Mouse (Mus musculus): ENCODE data around the gene Mllt11. TPM values are rescaled to one million over a fixed set of nuclear protein-coding genes. Genes with fewer than 3 reads are reported as not detected.
"Not testable (repeated sequence)": the region's sequence is repeated elsewhere in the genome, so short reads cannot be mapped to it uniquely, and the experiment has no call there.

Mllt11 gene
- polyA plus RNA-seq, 1 experiment from 2014 or later = 14.8 TPM

DNA sequence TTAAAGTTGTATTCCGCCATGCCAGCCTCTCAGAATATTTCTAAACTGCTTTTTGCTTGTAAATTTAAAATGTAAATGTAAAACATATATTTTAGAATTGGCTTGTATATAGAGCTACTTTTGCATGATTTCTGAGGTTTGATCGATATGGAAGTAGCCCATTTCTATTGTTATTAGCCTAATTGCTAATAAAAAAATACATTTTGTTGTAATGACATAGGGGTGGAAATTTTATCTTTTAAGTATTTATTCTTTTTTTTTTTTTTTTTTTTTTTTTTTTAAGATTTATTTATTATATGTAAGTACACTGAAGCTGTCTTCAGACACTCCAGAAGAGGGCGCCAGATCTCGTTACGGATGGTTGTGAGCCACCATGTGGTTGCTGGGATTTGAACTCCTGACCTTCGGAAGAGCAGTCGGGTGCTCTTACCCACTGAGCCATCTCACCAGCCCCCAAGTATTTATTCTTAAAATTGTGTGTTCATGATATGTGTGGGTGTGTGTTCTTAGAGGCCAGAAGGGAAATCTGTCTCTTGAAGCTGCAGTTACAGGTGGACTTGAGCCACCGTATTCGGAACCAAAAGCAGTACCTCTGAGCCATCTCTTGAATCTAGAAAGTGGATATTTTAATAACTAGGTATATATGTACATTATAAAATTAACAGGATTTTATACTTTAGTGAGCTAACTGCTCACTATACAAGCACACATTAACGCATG lies 18.9 kb downstream of the Mllt11 start:
- not testable (repeated sequence) for H3K9ac ChIP-seq (replicated peaks); H3K4me3 ChIP-seq (replicated peaks); H3K27ac ChIP-seq; ATAC-seq (ENCODE audit: insufficient number of reproducible peaks, insufficient read depth, low FRiP score, low TSS enrichment, low read depth); H3K27me3 ChIP-seq; H3K4me2 ChIP-seq; H3K9me3 ChIP-seq; H3K4me1 ChIP-seq (replicated peaks)
- peaks cover 48% of the 10 kb centered on the region for H3K36me3 ChIP-seq
- WGBS = 92% methylated on average over 9 of the region's 10 CpGs

DNA sequence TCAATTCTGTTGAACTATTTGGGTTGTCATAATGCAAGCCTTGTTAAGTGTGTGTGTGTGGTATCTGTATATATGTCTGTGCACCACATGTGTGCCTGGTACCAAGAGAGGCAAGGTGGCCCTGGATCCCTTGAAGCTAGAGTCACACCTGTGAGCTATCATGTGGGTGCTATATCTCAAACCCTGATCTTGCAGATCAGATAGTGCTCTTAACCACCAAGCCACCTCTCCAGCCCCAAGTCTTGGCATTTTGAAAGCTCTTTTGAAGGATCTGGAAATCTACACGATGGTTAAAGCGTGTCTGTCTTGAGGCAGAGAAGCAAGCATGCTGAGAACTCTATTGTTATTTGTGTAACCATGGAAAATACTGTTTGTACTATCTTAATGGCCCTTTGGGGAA lies 21.4 kb downstream of the Mllt11 start:
- no peaks in the 10 kb centered on the region for H3K9me3 ChIP-seq
- peaks cover 66% of the 10 kb centered on the region for H3K36me3 ChIP-seq
- H3K9ac ChIP-seq (replicated peaks) = no peak overlapping the region
- ATAC-seq (ENCODE audit: insufficient number of reproducible peaks, insufficient read depth, low FRiP score, low TSS enrichment, low read depth) = no peak
- H3K4me1 ChIP-seq (replicated peaks) = no peaks in the 10 kb centered on the region
- H3K4me2 ChIP-seq = no peak overlapping the region
- 93% methylated on average over 2 of the region's 2 CpGs for WGBS
- H3K27ac ChIP-seq = no peak overlapping the region
- H3K27me3 ChIP-seq = no peaks in the 10 kb centered on the region
- H3K4me3 ChIP-seq (replicated peaks) = no peak overlapping the region

DNA sequence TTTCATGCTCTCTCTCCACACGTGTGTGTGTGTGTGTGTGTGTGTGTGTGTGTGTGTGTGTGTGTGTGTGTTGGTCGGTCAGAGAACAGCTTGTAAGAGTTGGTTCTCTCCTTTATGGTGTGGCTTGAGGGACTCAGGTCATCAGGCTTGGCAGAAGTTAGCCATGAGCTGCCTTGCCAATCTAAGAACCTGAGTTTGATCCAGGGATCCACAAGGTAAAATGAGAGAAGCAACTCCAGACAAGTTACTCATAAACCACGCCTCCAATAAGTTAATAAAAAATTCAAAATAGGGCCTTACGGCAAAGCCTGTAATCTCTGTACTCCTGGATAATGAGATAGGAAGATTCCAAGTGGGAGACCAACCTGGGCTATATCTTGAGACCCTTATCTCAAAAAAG lies 23.7 kb downstream of the Mllt11 start:
- no peak overlapping the region for H3K27ac ChIP-seq
- H3K9ac ChIP-seq (replicated peaks) = no peak overlapping the region
- H3K4me1 ChIP-seq (replicated peaks) = no peaks in the 10 kb centered on the region
- no peaks in the 10 kb centered on the region for H3K27me3 ChIP-seq
- H3K4me3 ChIP-seq (replicated peaks) = no peak overlapping the region
- H3K36me3 ChIP-seq = peaks cover 71% of the 10 kb centered on the region
- no peak overlapping the region for H3K4me2 ChIP-seq
- ATAC-seq (ENCODE audit: insufficient number of reproducible peaks, insufficient read depth, low FRiP score, low TSS enrichment, low read depth) = no peak
- WGBS = 93% methylated on average over 4 of the region's 4 CpGs
- H3K9me3 ChIP-seq = no peaks in the 10 kb centered on the region

DNA sequence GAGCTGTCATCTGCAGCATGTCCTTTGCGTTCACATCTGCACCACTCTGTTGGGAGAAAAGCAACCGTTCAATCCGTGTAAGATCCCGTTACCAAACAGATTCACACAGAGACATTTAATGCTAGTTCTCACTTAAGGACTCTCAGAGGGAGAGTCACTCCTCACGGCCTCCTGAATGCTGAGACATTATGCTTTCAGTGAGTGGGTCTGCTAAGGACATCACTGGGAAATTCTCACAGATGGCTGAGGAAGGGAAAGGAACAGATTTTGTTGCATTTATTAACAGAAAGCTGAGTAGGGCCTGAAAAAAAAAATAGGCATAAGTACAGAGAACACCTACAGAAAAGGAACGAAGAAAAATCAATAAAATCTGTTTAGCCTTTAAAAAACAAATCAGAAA lies 28.1 kb downstream of the Mllt11 start:
- H3K4me3 ChIP-seq (replicated peaks) = no peak overlapping the region
- 90% methylated on average over 6 of the region's 6 CpGs for WGBS
- peaks cover 94% of the 10 kb centered on the region for H3K36me3 ChIP-seq

DNA sequence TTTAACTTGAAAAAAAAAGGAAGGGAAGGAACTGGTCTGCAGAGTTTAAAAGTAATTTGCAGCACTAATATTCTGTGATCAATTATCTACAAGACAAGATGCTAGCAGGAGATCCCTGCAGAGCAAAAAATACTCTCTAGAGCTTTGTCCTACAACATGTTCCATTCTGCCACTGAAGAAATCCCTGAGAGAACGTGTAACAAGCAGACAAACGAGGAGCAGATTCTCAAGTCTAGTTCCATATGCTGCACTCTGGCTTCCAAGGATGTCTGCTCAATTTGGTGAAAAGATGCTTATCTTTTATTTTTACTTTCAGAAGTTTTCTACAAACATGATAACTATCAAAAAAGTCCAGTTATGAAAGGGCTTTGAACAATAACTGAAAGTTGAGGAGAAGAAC lies 31.4 kb downstream of the Mllt11 start:
- Histone ChIP-seq H3K4me1 (replicated peaks) (no peaks in the 10 kb centered on the region), H3K36me3 (peaks cover 95% of the 10 kb centered on the region), H3K9ac (replicated peaks) (no peak overlapping the region), H3K27me3 (no peaks in the 10 kb centered on the region), H3K9me3 (no peaks in the 10 kb centered on the region), H3K4me3 (replicated peaks) (no peak overlapping the region), H3K4me2 (no peak overlapping the region), H3K27ac (no peak overlapping the region)
- ATAC-seq (ENCODE audit: insufficient number of reproducible peaks, insufficient read depth, low FRiP score, low TSS enrichment, low read depth) = no peak
- 67% methylated on average over 2 of the region's 2 CpGs for WGBS

More for the DNA sequence above, 28.1 kb downstream of the Mllt11 start:
- Histone ChIP-seq H3K27ac (no peak overlapping the region), H3K27me3 (no peaks in the 10 kb centered on the region), H3K4me2 (no peak overlapping the region), H3K9ac (replicated peaks) (no peak overlapping the region), H3K4me1 (replicated peaks) (no peaks in the 10 kb centered on the region), H3K9me3 (no peaks in the 10 kb centered on the region)
- ATAC-seq (ENCODE audit: insufficient number of reproducible peaks, insufficient read depth, low FRiP score, low TSS enrichment, low read depth) = no peak

DNA sequence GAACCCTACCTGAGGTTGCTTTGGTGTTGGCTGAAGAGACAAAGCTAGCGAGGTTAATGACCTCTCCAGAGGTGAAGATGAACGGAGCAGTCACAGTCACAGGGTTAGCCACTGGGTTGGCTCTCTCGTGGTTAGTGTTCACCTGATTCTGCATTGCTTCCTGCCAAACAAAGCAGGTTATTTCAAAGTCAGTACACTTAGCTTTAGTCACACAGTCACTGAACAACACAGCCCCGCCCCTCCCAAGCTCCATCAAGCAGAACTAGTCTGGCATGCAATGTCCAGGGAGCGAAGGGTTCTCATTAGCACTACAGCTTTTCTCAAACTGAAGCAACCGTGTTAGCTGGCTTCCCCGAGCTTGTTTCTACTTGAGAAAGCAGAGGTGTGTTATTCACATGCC lies 31.8 kb downstream of the Mllt11 start:
- H3K27me3 ChIP-seq = no peaks in the 10 kb centered on the region
- H3K27ac ChIP-seq = no peak overlapping the region
- H3K36me3 ChIP-seq = peaks cover 95% of the 10 kb centered on the region
- 85% methylated on average over 7 of the region's 7 CpGs for WGBS
- no peak for ATAC-seq (ENCODE audit: insufficient number of reproducible peaks, insufficient read depth, low FRiP score, low TSS enrichment, low read depth)
- H3K9ac ChIP-seq (replicated peaks) = no peak overlapping the region
- no peaks in the 10 kb centered on the region for H3K9me3 ChIP-seq
- H3K4me2 ChIP-seq = no peak overlapping the region
- H3K4me1 ChIP-seq (replicated peaks) = no peaks in the 10 kb centered on the region
- H3K4me3 ChIP-seq (replicated peaks) = no peak overlapping the region

DNA sequence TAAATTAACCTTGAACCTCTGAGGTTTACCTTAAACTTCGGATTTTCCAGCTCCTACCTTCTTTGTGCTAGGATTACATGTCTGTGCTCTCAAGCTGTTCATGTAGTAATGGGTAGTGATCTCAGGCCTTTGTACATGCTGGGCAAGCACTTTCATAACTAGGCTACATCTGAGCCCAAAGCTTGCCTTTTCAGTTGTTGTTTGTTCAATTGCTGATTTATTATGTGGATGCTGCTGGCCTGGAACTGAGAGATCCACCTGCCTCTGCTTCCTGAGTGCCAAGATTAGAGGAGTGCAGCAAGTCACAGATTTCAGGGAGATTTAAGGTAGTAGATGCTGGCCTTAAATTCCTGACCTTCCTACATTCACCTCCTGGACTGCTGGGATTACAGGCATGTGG lies 32.9 kb downstream of the Mllt11 start:
- H3K4me3 ChIP-seq (replicated peaks) = no peak overlapping the region
- H3K9ac ChIP-seq (replicated peaks) = no peak overlapping the region
- no peaks in the 10 kb centered on the region for H3K27me3 ChIP-seq
- no peaks in the 10 kb centered on the region for H3K9me3 ChIP-seq
- no peaks in the 10 kb centered on the region for H3K4me1 ChIP-seq (replicated peaks)
- ATAC-seq (ENCODE audit: insufficient number of reproducible peaks, insufficient read depth, low FRiP score, low TSS enrichment, low read depth) = no peak
- H3K36me3 ChIP-seq = peaks cover 94% of the 10 kb centered on the region
- H3K27ac ChIP-seq = no peak overlapping the region
- H3K4me2 ChIP-seq = no peak overlapping the region
- WGBS = 79% methylated on average over 1 of the region's 1 CpGs

DNA sequence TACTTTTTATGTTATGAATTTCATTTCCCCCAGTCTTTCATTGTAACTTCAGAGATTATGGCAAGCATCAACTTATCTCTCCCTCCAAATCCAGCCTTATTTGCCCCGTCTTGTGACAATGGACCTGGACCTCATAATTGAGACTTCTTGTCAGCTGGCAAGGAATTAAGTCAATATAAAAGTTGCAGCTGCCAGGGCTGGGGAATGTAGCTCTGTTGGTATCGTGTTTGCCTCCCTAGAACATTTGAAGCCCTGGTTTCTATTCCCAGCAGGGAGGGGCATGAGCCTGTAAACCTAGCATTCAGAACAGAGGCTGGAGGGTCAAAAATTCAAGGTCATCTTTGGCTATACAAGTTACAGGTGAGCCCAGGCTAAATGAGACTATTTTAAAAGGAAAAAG lies 36.2 kb downstream of the Mllt11 start:
- H3K4me3 ChIP-seq (replicated peaks) = no peak overlapping the region
- WGBS = 85% methylated on average over 2 of the region's 2 CpGs

DNA sequence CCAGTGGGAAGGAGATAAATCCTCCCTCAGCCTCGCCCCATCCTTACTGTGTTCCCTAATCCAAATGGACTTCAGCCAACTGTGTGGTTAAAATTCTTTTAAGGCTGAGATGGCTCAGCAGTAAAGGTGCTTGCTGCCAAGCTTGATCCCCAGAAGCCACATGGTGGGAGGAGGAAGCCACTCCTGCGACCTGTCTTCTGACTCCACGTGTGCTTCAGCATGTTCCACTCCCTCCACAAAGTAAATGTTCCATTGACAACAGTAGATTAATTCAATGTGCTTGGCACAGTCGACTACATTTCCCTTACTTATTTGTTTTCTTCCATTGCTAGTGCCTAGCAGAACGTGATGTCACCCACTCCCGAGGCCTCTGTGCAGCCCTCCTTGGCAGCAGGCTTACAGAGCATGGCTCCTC lies 37.2 kb downstream of the Mllt11 start:
- no peak overlapping the region for H3K4me2 ChIP-seq
- H3K27ac ChIP-seq = no peak overlapping the region
- H3K36me3 ChIP-seq = peaks cover 86% of the 10 kb centered on the region
- H3K4me3 ChIP-seq (replicated peaks) = no peak overlapping the region
- WGBS = 87% methylated on average over 6 of the region's 6 CpGs
- no peak overlapping the region for H3K9ac ChIP-seq (replicated peaks)
- no peak for ATAC-seq (ENCODE audit: insufficient number of reproducible peaks, insufficient read depth, low FRiP score, low TSS enrichment, low read depth)
- H3K4me1 ChIP-seq (replicated peaks) = no peaks in the 10 kb centered on the region
- no peaks in the 10 kb centered on the region for H3K9me3 ChIP-seq
- H3K27me3 ChIP-seq = no peaks in the 10 kb centered on the region

More for the DNA sequence above, 36.2 kb downstream of the Mllt11 start:
- Histone ChIP-seq H3K9me3 (no peaks in the 10 kb centered on the region), H3K36me3 (peaks cover 88% of the 10 kb centered on the region), H3K27me3 (no peaks in the 10 kb centered on the region), H3K9ac (replicated peaks) (no peak overlapping the region), H3K4me1 (replicated peaks) (no peaks in the 10 kb centered on the region), H3K4me2 (no peak overlapping the region), H3K27ac (no peak overlapping the region)
- no peak for ATAC-seq (ENCODE audit: insufficient number of reproducible peaks, insufficient read depth, low FRiP score, low TSS enrichment, low read depth)

DNA sequence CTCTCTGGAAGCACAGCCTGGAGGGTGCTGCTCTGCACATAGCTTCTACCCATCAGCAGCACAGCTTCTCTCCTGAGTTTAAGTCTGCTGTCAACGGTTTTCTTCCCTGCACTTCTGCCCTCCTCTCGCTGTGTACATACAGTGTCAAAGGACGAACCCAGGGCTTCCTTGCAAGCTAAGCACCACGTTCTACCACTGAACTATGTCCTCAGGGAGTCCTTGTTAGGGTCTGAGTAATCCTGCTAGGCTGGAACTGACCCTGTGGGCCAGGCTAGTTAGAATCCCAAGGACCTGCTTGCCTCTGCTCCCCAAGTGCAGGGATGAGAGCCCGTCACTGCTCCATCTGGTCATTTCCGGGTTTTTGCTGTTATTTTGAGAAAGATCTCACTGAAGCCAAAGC lies 45.1 kb downstream of the Mllt11 start:
- no peaks in the 10 kb centered on the region for H3K27me3 ChIP-seq

DNA sequence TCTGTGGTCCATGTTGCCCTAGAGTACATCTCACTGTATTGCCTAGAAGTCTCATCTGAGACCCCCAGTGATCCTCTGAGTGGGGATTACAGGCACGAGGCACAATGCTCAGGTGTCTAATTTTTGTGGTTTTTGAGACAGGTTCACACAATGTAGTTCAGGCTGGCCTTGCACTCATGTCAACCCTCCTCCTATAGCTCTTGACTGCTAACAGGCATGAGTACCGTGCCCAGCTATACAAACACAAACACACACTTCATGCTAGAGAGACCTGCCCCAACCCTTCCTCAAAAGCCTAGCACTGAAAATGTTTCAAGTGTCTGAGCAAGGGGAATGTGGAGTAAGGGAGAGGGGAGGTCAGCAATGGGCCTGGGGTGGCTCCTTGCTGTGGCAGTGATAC lies 45.9 kb downstream of the Mllt11 start:
- no peaks in the 10 kb centered on the region for H3K27me3 ChIP-seq
- 93% methylated on average over 2 of the region's 2 CpGs for WGBS
- H3K9me3 ChIP-seq = no peaks in the 10 kb centered on the region
- peaks cover 80% of the 10 kb centered on the region for H3K36me3 ChIP-seq
- H3K4me2 ChIP-seq = no peak overlapping the region
- no peaks in the 10 kb centered on the region for H3K4me1 ChIP-seq (replicated peaks)
- H3K4me3 ChIP-seq (replicated peaks) = no peak overlapping the region
- no peak overlapping the region for H3K27ac ChIP-seq
- H3K9ac ChIP-seq (replicated peaks) = no peak overlapping the region
- ATAC-seq (ENCODE audit: insufficient number of reproducible peaks, insufficient read depth, low FRiP score, low TSS enrichment, low read depth) = no peak

More for the DNA sequence above, 45.1 kb downstream of the Mllt11 start:
- H3K4me2 ChIP-seq = no peak overlapping the region
- no peaks in the 10 kb centered on the region for H3K9me3 ChIP-seq
- no peak overlapping the region for H3K4me3 ChIP-seq (replicated peaks)
- H3K36me3 ChIP-seq = peaks cover 86% of the 10 kb centered on the region
- no peaks in the 10 kb centered on the region for H3K4me1 ChIP-seq (replicated peaks)
- H3K27ac ChIP-seq = no peak overlapping the region
- WGBS = 86% methylated on average over 6 of the region's 6 CpGs
- no peak for ATAC-seq (ENCODE audit: insufficient number of reproducible peaks, insufficient read depth, low FRiP score, low TSS enrichment, low read depth)
- no peak overlapping the region for H3K9ac ChIP-seq (replicated peaks)
